Mouse (Mus musculus): ENCODE results near the gene Ina.

- no peak for TF ChIP-seq CTCF (IDR thresholded peaks at IDR 0.05; ENCODE audit: low read depth)
- TF ChIP-seq EP300 (IDR thresholded peaks at IDR 0.05; ENCODE audit: low read depth): no peak
Measured at GRCm38 (mm10) chr19:46977460-46977859, 37.0 kb upstream of the Ina start.
